In genomic region chr2:124650609-124651008, GRCm38 (mm10) we compare ENCODE assay signal across 18 mouse cellular contexts.
DNase-seq lines count a peak whose midpoint lies in the region; ATAC-seq and TF ChIP-seq lines count a peak whose summit lies in the region.
"Had no signal": no experiment of that assay in that cellular context is flagged by ENCODE, and none has a peak within 500 bp of the region (broad histone marks: within the 10 kb centered on the region; RNA-seq: fewer than 3 reads in every experiment).

No protein-coding gene starts in this region.

- ATAC-seq in heart, postnatal 0 days (ENCODE audit: insufficient read depth, low read depth), result no peak
- ATAC-seq in lung, embryonic 16.5 days (ENCODE audit: low read depth), result no peak
- ATAC-seq: intestine, embryonic 15.5 days had no signal

- WGBS in heart, postnatal 0 days, result 65% methylated on average over 2 of the region's 2 CpGs
- WGBS in lung, embryonic 16.5 days, result 79% methylated on average over 2 of the region's 2 CpGs

- DNase-seq in gastrocnemius, adult 18-20 months (ENCODE audit: low spot score), result peak; percentile 38
- no peak for DNase-seq in gastrocnemius, postnatal 14 days
- DNase-seq in heart, postnatal 0 days (ENCODE audit: low spot score), result no peak
- DNase-seq in heart, postnatal 14 days, result no peak
- no peak for DNase-seq in lung, postnatal 4 days
- peak; percentile 62 for DNase-seq in adipocyte (ENCODE audit: low spot score)
- DNase-seq: cerebellum, adult 2 months; midbrain, embryonic 14.5 days; spleen, adult 18-20 months; thymus, postnatal 25 days had no signal

- no peak for TF ChIP-seq EP300 in heart, postnatal 0 days (IDR thresholded peaks at IDR 0.05; ENCODE audit: low read depth)

- H3K9me3 ChIP-seq in heart, postnatal 0 days (replicated peaks; ENCODE audit: control insufficient read depth, low read length), result no peaks in the 10 kb centered on the region; the same call in 1 of the 2 replicates
- H3K9me3 ChIP-seq in lung, embryonic 16.5 days (ENCODE audit: control insufficient read depth, low read length), result no peaks in the 10 kb centered on the region
- H3K9me3 ChIP-seq: forebrain, embryonic 10.5 days; intestine, embryonic 15.5 days; limb, embryonic 15.5 days; liver, embryonic 15.5 days had no signal

- H3K27ac ChIP-seq in heart, postnatal 0 days (ENCODE audit: low read depth), result peak overlapping the region; percentile 62
- peak overlapping the region; percentile 53 for H3K27ac ChIP-seq in lung, embryonic 16.5 days (ENCODE audit: low read length)
- H3K27ac ChIP-seq: forebrain, embryonic 10.5 days; kidney, postnatal 0 days; limb, embryonic 15.5 days; liver, embryonic 15.5 days had no signal

- no peaks in the 10 kb centered on the region for H3K27me3 ChIP-seq in heart, postnatal 0 days (ENCODE audit: control insufficient read depth, insufficient read depth, low read length)
- no peaks in the 10 kb centered on the region for H3K27me3 ChIP-seq in lung, embryonic 16.5 days (ENCODE audit: control insufficient read depth, insufficient read depth, low read depth, low read length)
- H3K27me3 ChIP-seq: CH12.LX; intestine, embryonic 15.5 days; limb, embryonic 15.5 days; liver, embryonic 15.5 days had no signal

- H3K4me3 ChIP-seq in heart, postnatal 0 days (ENCODE audit: low read depth, low read length), result no peak overlapping the region
- no peak overlapping the region for H3K4me3 ChIP-seq in lung, embryonic 16.5 days (ENCODE audit: low read length)
- H3K4me3 ChIP-seq: forebrain, embryonic 10.5 days; intestine, embryonic 15.5 days; limb, embryonic 15.5 days; liver, embryonic 15.5 days had no signal

- H3K4me2 ChIP-seq in heart, postnatal 0 days (ENCODE audit: low read depth, low read length), result no peak overlapping the region
- H3K4me2 ChIP-seq in lung, embryonic 16.5 days (ENCODE audit: low read depth, low read length), result no peak overlapping the region
- H3K4me2 ChIP-seq: heart, embryonic 11.5 days; intestine, embryonic 15.5 days; limb, embryonic 15.5 days; liver, embryonic 15.5 days had no signal

- TF ChIP-seq CTCF in heart, postnatal 0 days (IDR thresholded peaks at IDR 0.05; ENCODE audit: low read depth), result no peak

- peaks cover 8% of the 10 kb centered on the region for H3K4me1 ChIP-seq in heart, postnatal 0 days (ENCODE audit: control insufficient read depth, insufficient read depth)
- H3K4me1 ChIP-seq in lung, embryonic 16.5 days (replicated peaks; ENCODE audit: control insufficient read depth, insufficient read depth, low read length), result peaks cover 5% of the 10 kb centered on the region
- H3K4me1 ChIP-seq: forebrain, embryonic 10.5 days; intestine, embryonic 15.5 days; limb, embryonic 15.5 days; liver, embryonic 15.5 days had no signal

- H3K9ac ChIP-seq in heart, postnatal 0 days (replicated peaks; ENCODE audit: low read depth, low read length), result no peak overlapping the region
- no peak overlapping the region for H3K9ac ChIP-seq in lung, embryonic 16.5 days (ENCODE audit: low read length)
- H3K9ac ChIP-seq: intestine, embryonic 15.5 days; limb, embryonic 15.5 days; liver, embryonic 15.5 days had no signal

- peaks cover 32% of the 10 kb centered on the region for H3K36me3 ChIP-seq in heart, postnatal 0 days (replicated peaks; ENCODE audit: control insufficient read depth, insufficient read depth, low read length)
- peaks cover 3% of the 10 kb centered on the region; the same call in 1 of the 2 replicates for H3K36me3 ChIP-seq in lung, embryonic 16.5 days (ENCODE audit: control insufficient read depth, insufficient read depth, low read length)
- H3K36me3 ChIP-seq: forebrain, embryonic 10.5 days; liver, embryonic 15.5 days had no signal

- intact Hi-C loops in gastrocnemius, postnatal 14 days (cut with DNase I; ENCODE audit: low total_unique reads), result no loop called here
- intact Hi-C loops in heart, postnatal 14 days (cut with DNase I), result loop anchor here (5.0 kb wide), 1 partner anchor 38 kb away; no protein-coding TSS in a partner anchor

Comparison
In these comparisons a context has a peak if more than half of its experiments do, and no peak if none do; other contexts are left out.
1. DNase-seq: peak in gastrocnemius, adult 18-20 months (single experiment) and adipocyte (single experiment); none in gastrocnemius, postnatal 14 days (single experiment), heart, postnatal 0 days (single experiment), heart, postnatal 14 days (0 of 2) and lung, postnatal 4 days (0 of 2).